Mouse (Mus musculus) myocyte (in vitro differentiated cells): ENCODE data around the gene Setd1a. TPM values are rescaled to one million over a fixed set of nuclear protein-coding genes. Genes with fewer than 3 reads are reported as not detected.

ENCODE experiments used
- H3K27me3 ChIP-seq: one replicate; pipeline ENCODE4 v1.6.1; 2011; ENCODE audit not compliant: control insufficient read depth, insufficient read depth, insufficient read length
- H3K36me3 ChIP-seq: one replicate; pipeline ENCODE4 v1.6.1; 2011; ENCODE audit not compliant: control insufficient read depth, insufficient read depth
- H3K4me2 ChIP-seq: one replicate; pipeline ENCODE4 v1.6.1; 2011; ENCODE audit warnings: low read depth, control low read depth
- H3K4me3 ChIP-seq: one replicate; pipeline ENCODE4 v1.5.1; 2011; ENCODE audit warnings: mild to moderate bottlenecking, control low read depth, moderate library complexity
- H3K79me2 ChIP-seq: one replicate; pipeline ENCODE4 v1.6.1; 2011; ENCODE audit not compliant: control insufficient read depth, insufficient read depth
- H3ac ChIP-seq: one replicate; pipeline ENCODE4 v1.6.1; 2011; ENCODE audit not compliant: control insufficient read depth, insufficient read length
- CEBPB ChIP-seq: IDR thresholded peaks from 2 replicates; pipeline ENCODE4 v1.6.1; 2011; ENCODE audit warnings: mild to moderate bottlenecking, moderate library complexity; ENCODE audit not compliant: poor library complexity, insufficient read depth, severe bottlenecking
- E2F4 ChIP-seq: IDR thresholded peaks from one replicate; pipeline ENCODE4 v1.6.1; 2011; ENCODE audit warnings: mild to moderate bottlenecking, control low read depth, moderate library complexity; ENCODE audit not compliant: insufficient read depth
- MAX ChIP-seq: IDR thresholded peaks from one replicate; pipeline ENCODE4 v1.6.1; 2011; ENCODE audit warnings: low read depth, mild to moderate bottlenecking, control low read depth
- MYOD1 ChIP-seq, 3 experiments: IDR thresholded peaks; one replicate each; pipeline ENCODE4 v1.6.1; 2011; ENCODE audit warnings: control low read depth in 2 of 3, low read depth in 2 of 3, mild to moderate bottlenecking in 2 of 3, moderate library complexity in 1 of 3; ENCODE audit not compliant: insufficient read length in 2 of 3, control insufficient read depth in 1 of 3
- MYOG ChIP-seq, 3 experiments: IDR thresholded peaks; one replicate each; pipeline ENCODE4 v1.6.1; 2011; ENCODE audit warnings: control low read depth in 2 of 3, low read depth in 2 of 3, mild to moderate bottlenecking in 2 of 3; ENCODE audit not compliant: insufficient read length in 2 of 3, control insufficient read depth in 1 of 3, insufficient read depth in 1 of 3
- POLR2A ChIP-seq: IDR thresholded peaks from one replicate; pipeline ENCODE4 v1.6.1; 2011; ENCODE audit warnings: low read depth, mild to moderate bottlenecking, control low read depth, moderate library complexity; ENCODE audit not compliant: insufficient read length
- POLR2AphosphoS2 ChIP-seq: IDR thresholded peaks from one replicate; pipeline ENCODE4 v1.6.1; 2011; ENCODE audit warnings: low read depth, control low read depth; ENCODE audit not compliant: insufficient read length
- REST ChIP-seq: IDR thresholded peaks from one replicate; pipeline ENCODE4 v1.6.1; 2011; ENCODE audit warnings: mild to moderate bottlenecking, control low read depth, moderate library complexity; ENCODE audit not compliant: insufficient read depth, insufficient read length
- SRF ChIP-seq: IDR thresholded peaks from one replicate; pipeline ENCODE4 v1.6.1; 2011; ENCODE audit warnings: low read depth; ENCODE audit not compliant: control insufficient read depth, insufficient read length
- TCF12 ChIP-seq: IDR thresholded peaks from one replicate; pipeline ENCODE4 v1.6.1; 2011; ENCODE audit warnings: mild to moderate bottlenecking, control low read depth; ENCODE audit not compliant: poor library complexity, insufficient read depth, severe bottlenecking
- TCF3 ChIP-seq: IDR thresholded peaks from one replicate; pipeline ENCODE4 v1.6.1; 2011; ENCODE audit warnings: low read depth, control low read depth; ENCODE audit not compliant: insufficient read length
- USF1 ChIP-seq: IDR thresholded peaks from one replicate; pipeline ENCODE4 v1.6.1; 2011; ENCODE audit warnings: low read depth, mild to moderate bottlenecking, control low read depth, moderate library complexity
- polyA plus RNA-seq: library from polyadenylated mRNA; unstranded; fragments of >200 nt; fragmentation: generic; extraction: Trizol; gene quantifications from one replicate; pipeline ENCODE4 v1.2.1, GENCODE M21; 2012; ENCODE audit warnings: missing spikeins

Gene Setd1a
- polyA plus RNA-seq, 1 experiment: 13.7 TPM

DNA sequence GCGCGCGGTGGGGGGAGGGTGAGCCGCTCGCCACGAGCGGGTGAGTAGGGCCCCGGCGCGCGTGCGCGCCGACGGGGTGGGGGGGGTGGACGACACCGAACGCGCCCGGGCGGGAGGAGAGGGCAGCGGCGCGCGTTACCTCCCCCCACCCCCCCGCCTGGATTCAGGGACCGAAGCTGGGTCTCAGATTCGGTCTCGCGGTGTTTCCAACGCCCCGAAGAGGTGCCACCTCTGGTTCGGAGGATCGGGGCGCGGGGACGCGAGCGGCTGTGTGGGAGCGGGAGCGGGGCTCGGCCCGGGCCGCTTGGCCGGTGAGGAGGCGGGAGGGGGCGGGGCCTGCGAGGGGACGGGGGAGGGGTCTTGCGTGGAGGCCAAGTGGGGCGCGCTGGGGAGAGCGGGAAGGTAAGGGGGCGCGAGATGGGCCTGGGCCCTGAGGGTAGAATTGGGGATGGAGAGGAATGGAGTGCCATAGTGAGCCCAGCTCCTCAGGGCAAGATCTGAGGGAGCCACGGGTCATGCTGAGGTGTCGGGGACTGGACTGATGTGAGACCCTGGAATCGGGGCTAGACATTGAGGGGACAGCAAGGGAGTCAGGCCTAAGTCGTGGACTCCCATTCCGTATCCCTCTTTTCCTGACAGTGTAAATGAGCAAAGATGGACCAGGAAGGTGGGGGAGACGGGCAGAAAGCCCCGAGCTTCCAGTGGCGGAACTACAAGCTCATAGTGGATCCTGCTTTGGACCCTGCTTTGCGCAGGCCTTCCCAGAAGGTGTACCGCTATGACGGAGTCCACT, 1.2 kb downstream of the Setd1a start:
- Histone ChIP-seq H3K4me2 (peak overlapping the region; percentile 95), H3ac (peak overlapping the region; percentile 94), H3K36me3 (peaks cover 28% of the 10 kb centered on the region), H3K4me3 (peak overlapping the region; percentile 91), H3K27me3 (no peaks in the 10 kb centered on the region), H3K79me2 (peaks cover 26% of the 10 kb centered on the region)
- TF ChIP-seq E2F4 (no peak), REST (no peak), TCF12 (no peak), POLR2A (peak; percentile 26), POLR2AphosphoS2 (no peak), MYOD1 (IDR thresholded peaks at IDR 0.05; ENCODE audit: control insufficient read depth in 1 of 3, insufficient read length in 2 of 3, low read depth in 2 of 3) (no peak), MYOG (IDR thresholded peaks at IDR 0.05; ENCODE audit: control insufficient read depth in 1 of 3, insufficient read depth in 1 of 3, insufficient read length in 2 of 3, low read depth in 2 of 3) (no peak)

GRCm38 (mm10) chr7:127778350-127778749, 1.9 kb downstream of the Setd1a start:
- H3ac ChIP-seq: peak overlapping the region; percentile 94
- peak overlapping the region; percentile 91 for H3K4me3 ChIP-seq
- peak overlapping the region; percentile 95 for H3K4me2 ChIP-seq
- no peaks in the 10 kb centered on the region for H3K27me3 ChIP-seq
- peaks cover 31% of the 10 kb centered on the region for H3K36me3 ChIP-seq
- peaks cover 26% of the 10 kb centered on the region for H3K79me2 ChIP-seq
- no peak for TF ChIP-seq SRF
- no peak for TF ChIP-seq TCF3
- TF ChIP-seq USF1: no peak
- no peak for TF ChIP-seq MYOG (IDR thresholded peaks at IDR 0.05; ENCODE audit: control insufficient read depth in 1 of 3, insufficient read depth in 1 of 3, insufficient read length in 2 of 3, low read depth in 2 of 3)
- TF ChIP-seq REST: no peak
- no peak for TF ChIP-seq POLR2A
- no peak for TF ChIP-seq E2F4
- no peak for TF ChIP-seq TCF12
- TF ChIP-seq MYOD1 (IDR thresholded peaks at IDR 0.05; ENCODE audit: control insufficient read depth in 1 of 3, insufficient read length in 2 of 3, low read depth in 2 of 3): no peak
- TF ChIP-seq CEBPB: no peak
- no peak for TF ChIP-seq POLR2AphosphoS2
- TF ChIP-seq MAX: no peak

DNA sequence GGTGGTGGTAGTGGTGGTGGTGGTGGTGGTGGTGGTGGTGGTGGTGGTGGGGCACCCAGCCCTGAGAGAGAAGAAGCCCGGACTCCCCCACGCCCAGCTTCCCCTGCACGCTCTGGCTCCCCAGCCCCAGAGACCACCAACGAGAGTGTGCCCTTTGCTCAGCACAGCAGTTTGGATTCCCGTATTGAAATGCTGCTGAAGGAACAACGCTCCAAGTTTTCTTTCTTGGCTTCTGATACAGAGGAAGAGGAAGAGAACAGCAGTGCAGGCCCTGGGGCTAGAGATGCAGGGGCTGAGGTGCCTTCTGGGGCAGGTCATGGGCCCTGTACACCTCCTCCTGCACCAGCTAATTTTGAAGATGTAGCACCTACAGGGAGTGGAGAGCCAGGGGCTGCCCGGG, 8.8 kb downstream of the Setd1a start, which contains the start of gene Gm49388:
TSS of gene Gm49388 (plus strand) at position 301 of the 400 bp plus-strand sequence.
- no peak within 1 kb of the TSS for H3K4me3 ChIP-seq
- TF ChIP-seq TCF12 (no peak), CEBPB (no peak), POLR2A (no peak), MYOG (IDR thresholded peaks at IDR 0.05; ENCODE audit: control insufficient read depth in 1 of 3, insufficient read depth in 1 of 3, insufficient read length in 2 of 3, low read depth in 2 of 3) (no peak), MYOD1 (IDR thresholded peaks at IDR 0.05; ENCODE audit: control insufficient read depth in 1 of 3, insufficient read length in 2 of 3, low read depth in 2 of 3) (no peak), E2F4 (no peak), USF1 (no peak), POLR2AphosphoS2 (no peak), MAX (no peak), TCF3 (no peak), SRF (no peak), REST (no peak)
- H3ac ChIP-seq: no peak within 1 kb of the TSS
- no peak within 1 kb of the TSS for H3K4me2 ChIP-seq
- H3K36me3 ChIP-seq: peaks cover 70% of the 10 kb centered on the region
- peaks cover 5% of the 10 kb centered on the region for H3K79me2 ChIP-seq
- no peaks in the 10 kb centered on the region for H3K27me3 ChIP-seq

DNA sequence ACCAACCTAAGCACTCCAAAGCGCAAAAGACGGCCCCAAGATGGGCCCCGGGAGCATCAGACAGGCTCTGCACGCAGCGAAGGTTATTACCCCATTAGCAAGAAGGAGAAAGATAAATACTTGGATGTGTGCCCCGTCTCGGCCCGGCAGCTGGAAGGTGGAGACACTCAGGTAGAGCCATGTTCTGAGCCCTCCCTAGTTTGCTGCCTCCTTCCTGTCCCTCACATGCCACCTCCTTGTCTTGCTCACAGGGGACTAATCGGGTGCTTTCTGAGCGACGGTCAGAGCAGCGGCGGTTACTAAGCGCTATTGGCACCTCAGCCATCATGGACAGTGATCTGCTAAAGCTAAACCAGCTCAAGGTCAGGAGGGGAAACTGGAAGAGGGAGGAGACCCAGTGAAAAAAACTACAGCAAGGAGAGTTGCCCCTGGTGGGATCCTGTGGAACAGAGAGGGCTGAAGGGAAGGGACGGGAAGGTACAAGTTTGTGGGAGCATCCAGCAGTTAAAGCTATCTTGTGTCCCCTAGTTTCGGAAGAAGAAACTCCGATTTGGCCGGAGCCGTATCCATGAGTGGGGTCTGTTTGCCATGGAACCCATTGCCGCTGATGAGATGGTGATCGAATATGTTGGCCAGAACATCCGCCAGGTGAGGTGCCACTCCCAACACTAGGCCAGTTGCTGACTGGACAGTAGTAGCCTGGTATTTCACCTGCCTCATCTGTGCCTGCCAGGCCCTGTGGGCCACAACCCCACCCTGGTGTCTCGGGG, 20.8 kb downstream of the Setd1a start:
- TF ChIP-seq MAX (no peak), MYOD1 (IDR thresholded peaks at IDR 0.05; ENCODE audit: control insufficient read depth in 1 of 3, insufficient read length in 2 of 3, low read depth in 2 of 3) (no peak), USF1 (no peak), TCF12 (no peak), REST (no peak)
- H3K4me3 ChIP-seq: no peak overlapping the region
- H3K27me3 ChIP-seq: no peaks in the 10 kb centered on the region
- H3ac ChIP-seq: no peak overlapping the region
- H3K4me2 ChIP-seq: no peak overlapping the region
- H3K36me3 ChIP-seq: peaks cover 29% of the 10 kb centered on the region
- no peaks in the 10 kb centered on the region for H3K79me2 ChIP-seq
